Mouse (Mus musculus) large intestine, adult 2 months (tissue): Measurements from ENCODE around the gene Rbfox1. TPM values are rescaled to one million over a fixed set of nuclear protein-coding genes. Genes with fewer than 3 reads are reported as not detected.

Experiments used
- DNase-seq: peaks from one replicate; pipeline ENCODE4 v3.0.0-alpha.2; 2012; ENCODE audit warnings: low read depth, low spot score
- WGBS: fragments of 180-500 bp; shearing (Covaris S2); methylation state at CpG from one replicate; pipeline ENCODE4 v1.1.7; 2018; 5-methylcytosine and 5-hydroxymethylcytosine counted together
- polyA plus RNA-seq: library from polyadenylated mRNA; depleted of rRNA; stranded (reverse); fragments of >200 nt; gene quantifications from 2 replicates; pipeline ENCODE4 v1.2.3, GENCODE M21; 2012

Gene Rbfox1
- polyA plus RNA-seq, 1 experiment, result 0.22 TPM

- DNase-seq, result no peak
- 73% methylated on average over 2 of the region's 2 CpGs for WGBS
Measured at GRCm38 (mm10) chr16:7083937-7084336, 1198.8 kb downstream of the Rbfox1 start.

DNA sequence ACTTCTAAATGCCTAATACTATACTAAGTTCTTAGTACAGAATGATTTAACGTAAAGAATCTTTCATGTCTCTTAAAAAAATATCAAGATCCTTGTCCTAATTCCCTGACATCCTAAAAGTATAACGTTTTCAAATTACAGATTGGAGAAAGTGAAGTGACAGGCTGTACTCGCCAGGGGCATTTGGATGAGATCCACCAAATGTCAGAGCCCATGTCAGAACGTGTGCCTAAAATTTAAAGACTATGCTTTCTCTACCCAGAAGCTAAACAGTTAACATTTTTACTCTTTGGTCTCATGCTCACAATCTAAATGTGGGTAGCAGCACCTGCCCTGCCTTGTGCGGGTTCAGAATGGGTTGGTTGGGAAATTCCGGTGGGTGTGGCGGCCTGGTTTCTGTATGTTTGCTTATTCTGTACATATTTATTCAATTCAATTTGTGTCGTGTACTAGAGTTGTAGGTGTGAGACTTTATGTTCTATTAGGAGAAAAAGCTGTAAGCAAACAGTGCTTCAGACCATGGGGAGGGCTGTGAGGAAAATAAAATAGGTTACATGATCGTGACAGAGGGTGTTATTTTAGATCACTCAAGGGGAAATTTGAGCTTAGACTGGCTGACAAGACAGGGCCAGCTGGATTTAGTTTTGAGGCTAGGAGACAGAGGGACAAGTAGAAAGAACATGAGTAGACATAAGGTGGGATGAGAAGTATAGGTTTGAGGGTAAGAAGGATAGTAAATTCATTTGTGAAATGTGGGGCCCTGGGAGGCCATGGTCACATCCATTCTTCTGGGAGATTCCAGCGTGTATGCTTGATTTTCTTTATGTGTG lies 1203.7 kb downstream of the Rbfox1 start:
- WGBS, result 54% methylated on average over 10 of the region's 10 CpGs

DNA sequence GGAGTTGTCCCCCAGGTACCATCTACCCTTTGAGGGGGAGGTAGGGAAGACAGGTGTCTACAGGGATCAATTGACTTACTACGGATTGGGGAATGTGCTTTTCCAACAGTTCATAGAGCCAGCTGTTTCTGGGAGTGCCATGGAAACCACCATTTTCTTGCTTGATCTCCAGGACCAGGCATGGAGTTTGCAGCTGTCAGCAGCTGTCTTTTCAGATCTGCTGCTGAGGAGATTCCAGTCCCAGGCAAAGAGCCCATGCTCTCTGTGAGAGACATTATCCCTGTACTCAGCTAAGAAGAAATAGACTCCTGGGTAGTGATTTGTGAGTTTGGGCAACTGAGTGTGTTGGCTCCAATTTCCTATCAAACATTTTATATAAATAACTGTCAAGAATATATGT lies 1204.3 kb downstream of the Rbfox1 start:
- no peak for DNase-seq
- WGBS, result 67% methylated on average over 1 of the region's 1 CpGs

More for the DNA sequence above, 1203.7 kb downstream of the Rbfox1 start:
- no peak for DNase-seq

GRCm38 (mm10) chr16:7090205-7090604 lies 1205.0 kb downstream of the Rbfox1 start:
- 67% methylated on average over 6 of the region's 6 CpGs for WGBS
- no peak for DNase-seq

DNA sequence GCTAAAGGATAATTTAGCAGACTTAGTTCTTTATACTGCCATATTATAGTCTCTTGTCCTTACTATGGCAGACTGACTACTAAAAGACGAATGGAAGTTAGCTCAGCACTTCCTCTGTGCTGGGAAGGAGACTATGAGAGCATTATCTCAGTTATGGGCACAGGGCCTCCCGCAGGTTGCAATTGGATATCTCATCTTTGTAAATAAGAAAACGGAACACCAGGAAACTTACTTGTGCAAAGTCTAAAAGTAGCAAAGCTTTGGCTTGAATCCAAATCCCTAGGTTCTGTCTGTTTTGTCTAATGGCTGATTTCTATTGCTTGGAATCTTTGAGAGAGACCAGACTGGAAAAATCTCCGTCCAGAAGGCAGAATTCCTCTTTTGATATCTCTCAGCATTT lies 1207.7 kb downstream of the Rbfox1 start:
- 51% methylated on average over 4 of the region's 4 CpGs for WGBS
- DNase-seq, result no peak

GRCm38 (mm10) chr16:7093686-7094085 lies 1208.5 kb downstream of the Rbfox1 start:
- DNase-seq, result no peak
- 92% methylated on average over 3 of the region's 3 CpGs for WGBS

GRCm38 (mm10) chr16:7094181-7094749 lies 1209.1 kb downstream of the Rbfox1 start:
- 60% methylated on average over 7 of the region's 7 CpGs for WGBS

GRCm38 (mm10) chr16:7097071-7097470 lies 1211.9 kb downstream of the Rbfox1 start:
- WGBS, result 60% methylated on average over 2 of the region's 2 CpGs

More at GRCm38 (mm10) chr16:7094181-7094749, 1209.1 kb downstream of the Rbfox1 start:
- DNase-seq, result no peak

DNA sequence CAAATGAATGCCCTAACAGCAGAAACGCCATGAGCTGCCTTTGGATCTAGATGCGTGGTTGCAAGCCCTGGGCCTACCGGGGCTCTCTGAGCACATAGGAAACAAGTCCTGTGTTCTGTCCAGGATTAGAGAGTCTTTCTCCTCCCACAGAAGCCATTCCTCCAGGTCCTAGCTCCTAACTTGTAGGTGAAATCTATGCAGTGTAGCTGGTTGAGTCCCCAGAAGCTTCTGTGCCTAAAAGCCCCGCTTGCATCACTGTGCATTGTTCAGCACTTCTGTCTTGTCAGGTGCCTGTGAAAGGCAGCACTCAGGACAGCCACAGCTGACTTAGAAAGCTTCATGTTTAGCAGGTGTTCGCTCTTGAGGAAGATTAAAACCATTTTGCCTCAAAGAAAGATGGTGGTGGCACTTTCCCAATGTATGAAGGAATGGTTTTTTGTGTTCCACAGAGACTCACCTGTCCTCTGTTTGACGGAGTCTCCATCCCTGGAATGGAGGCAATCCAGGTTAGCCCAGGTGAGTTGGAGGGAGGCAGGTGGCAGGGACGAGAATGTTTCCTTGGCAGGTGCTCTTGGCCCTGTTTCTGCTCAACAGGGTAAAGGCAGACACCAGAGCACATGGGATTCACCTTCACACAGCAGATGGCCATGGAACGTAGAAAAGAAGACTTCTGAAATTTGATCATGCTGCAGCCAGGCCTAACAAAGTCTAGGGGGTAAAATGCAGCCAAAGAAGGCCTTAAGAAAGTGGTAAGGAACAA lies 1213.0 kb downstream of the Rbfox1 start:
- WGBS, result 80% methylated on average over 8 of the region's 8 CpGs
- DNase-seq, result no peak

More at GRCm38 (mm10) chr16:7097071-7097470, 1211.9 kb downstream of the Rbfox1 start:
- DNase-seq, result no peak

GRCm38 (mm10) chr16:7099506-7100300 lies 1214.5 kb downstream of the Rbfox1 start:
- DNase-seq, result no peak
- WGBS, result 51% methylated on average over 11 of the region's 11 CpGs

DNA sequence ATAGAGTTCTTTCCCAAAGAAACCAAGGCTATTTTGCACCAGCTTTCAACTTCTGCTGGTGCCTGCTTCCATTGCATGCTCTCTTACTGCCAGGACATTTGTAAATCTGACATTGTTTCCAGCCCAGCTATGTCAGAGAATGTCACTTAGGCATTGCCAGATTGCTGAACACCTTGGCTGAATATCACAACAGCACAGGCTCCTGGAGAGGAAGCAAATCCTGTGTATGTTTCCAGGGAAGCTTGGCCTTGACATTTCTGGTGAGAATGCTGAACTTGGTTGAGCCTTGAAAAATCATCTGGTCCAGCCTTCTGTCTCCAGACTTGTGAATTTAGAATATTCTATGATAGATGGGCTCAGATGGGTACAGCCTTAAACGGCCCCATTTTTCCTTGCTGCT lies 1217.3 kb downstream of the Rbfox1 start:
- DNase-seq, result no peak
- WGBS, result 83% methylated on average over 1 of the region's 1 CpGs

- no peak for DNase-seq
- WGBS, result 78% methylated on average over 5 of the region's 5 CpGs
Measured at GRCm38 (mm10) chr16:7103301-7103700, 1218.1 kb downstream of the Rbfox1 start.

GRCm38 (mm10) chr16:7106450-7107015 lies 1221.4 kb downstream of the Rbfox1 start:
- WGBS, result 89% methylated on average over 5 of the region's 5 CpGs

GRCm38 (mm10) chr16:7115945-7116344 lies 1230.8 kb downstream of the Rbfox1 start:
- 66% methylated on average over 3 of the region's 3 CpGs for WGBS
- DNase-seq, result no peak

More at GRCm38 (mm10) chr16:7106450-7107015, 1221.4 kb downstream of the Rbfox1 start:
- DNase-seq, result no peak

GRCm38 (mm10) chr16:7129591-7129990 lies 1244.4 kb downstream of the Rbfox1 start:
- DNase-seq, result no peak
- WGBS, result 86% methylated on average over 5 of the region's 5 CpGs

GRCm38 (mm10) chr16:7132434-7132833 lies 1247.3 kb downstream of the Rbfox1 start:
- 41% methylated on average over 1 of the region's 1 CpGs for WGBS

GRCm38 (mm10) chr16:7136971-7137370 lies 1251.8 kb downstream of the Rbfox1 start:
- WGBS, result 45% methylated on average over 1 of the region's 1 CpGs
- DNase-seq, result no peak

More at GRCm38 (mm10) chr16:7132434-7132833, 1247.3 kb downstream of the Rbfox1 start:
- DNase-seq, result no peak

- no peak for DNase-seq
- WGBS, result 79% methylated on average over 2 of the region's 2 CpGs
Measured at GRCm38 (mm10) chr16:7139480-7139879, 1254.3 kb downstream of the Rbfox1 start.

DNA sequence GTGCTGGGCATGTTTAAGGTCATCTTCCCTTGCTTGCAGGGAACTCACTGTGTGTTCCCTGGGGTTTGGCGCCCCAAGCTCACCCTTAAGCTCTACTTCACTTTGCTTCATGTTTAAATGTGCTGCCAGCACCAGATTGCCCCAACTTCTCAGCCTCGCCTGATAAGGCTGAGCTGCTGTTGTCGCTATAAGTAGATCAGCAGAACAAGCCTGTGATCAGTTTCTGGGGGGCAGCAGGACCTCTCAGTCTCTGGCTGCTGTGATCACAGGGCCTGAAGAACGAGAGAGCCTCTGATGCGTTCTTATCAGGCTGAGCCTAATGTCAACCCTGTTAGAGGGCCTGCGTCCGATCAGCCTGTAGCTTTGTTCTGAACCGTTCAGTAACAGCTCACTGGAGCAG lies 1255.8 kb downstream of the Rbfox1 start:
- no peak for DNase-seq
- WGBS, result 70% methylated on average over 8 of the region's 8 CpGs
